Mouse (Mus musculus) skeletal muscle tissue, adult 2 months (tissue): ENCODE measurements around the gene Zdhhc14.
A peak's percentile ranks its signal among the peaks of the same experiment; 100 is the strongest.

Source experiments
- DNase-seq: peaks from one replicate; pipeline ENCODE4 v3.0.0-alpha.2; 2012; ENCODE audit warnings: low read depth, low spot score

The Zdhhc14 gene

GRCm38 (mm10) chr17:5666652-5667051, 174.3 kb downstream of the Zdhhc14 start:
- DNase-seq, result peak; percentile 43

GRCm38 (mm10) chr17:5668456-5668855, 176.1 kb downstream of the Zdhhc14 start:
- DNase-seq, result no peak

DNA sequence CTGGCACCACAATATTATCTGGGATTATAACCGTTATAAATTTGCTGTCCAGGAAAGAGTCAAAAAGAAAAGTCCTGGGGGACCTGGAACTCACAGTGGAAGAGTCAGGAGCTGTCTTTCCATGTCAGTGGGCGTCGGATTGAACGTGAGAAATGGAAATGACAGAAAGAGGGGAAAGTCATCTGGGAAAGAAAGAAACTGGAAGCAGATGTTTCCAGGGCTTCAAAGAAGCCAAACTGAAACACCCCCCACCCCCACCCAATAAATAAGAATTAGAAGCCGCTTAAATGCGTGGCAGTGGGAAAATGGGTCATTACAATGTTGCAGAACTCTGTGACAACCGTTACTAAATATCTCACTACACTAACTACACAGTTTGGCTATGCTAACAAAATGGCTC, 176.6 kb downstream of the Zdhhc14 start:
- DNase-seq, result no peak

DNA sequence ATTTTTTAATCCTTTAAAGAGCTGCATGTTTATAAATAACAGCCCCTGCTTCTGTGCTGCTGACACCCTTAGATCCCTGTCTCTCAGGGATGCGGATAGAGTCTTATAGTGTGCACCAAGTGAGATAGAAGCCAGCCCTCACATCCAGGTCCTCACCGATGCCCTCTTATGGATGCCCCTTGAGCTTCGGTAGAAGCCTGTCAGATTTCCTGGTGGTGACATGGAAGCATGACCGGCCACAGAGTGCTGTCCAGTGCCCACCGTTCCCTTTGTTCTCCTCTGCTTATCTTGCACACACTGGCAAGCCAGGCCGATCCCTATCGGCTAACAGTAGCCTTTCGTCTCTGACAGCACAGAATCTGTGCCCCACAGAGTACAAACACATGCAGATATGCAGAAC, 183.6 kb downstream of the Zdhhc14 start:
- DNase-seq, result no peak

GRCm38 (mm10) chr17:5679315-5679714, 187.0 kb downstream of the Zdhhc14 start:
- DNase-seq, result no peak

DNA sequence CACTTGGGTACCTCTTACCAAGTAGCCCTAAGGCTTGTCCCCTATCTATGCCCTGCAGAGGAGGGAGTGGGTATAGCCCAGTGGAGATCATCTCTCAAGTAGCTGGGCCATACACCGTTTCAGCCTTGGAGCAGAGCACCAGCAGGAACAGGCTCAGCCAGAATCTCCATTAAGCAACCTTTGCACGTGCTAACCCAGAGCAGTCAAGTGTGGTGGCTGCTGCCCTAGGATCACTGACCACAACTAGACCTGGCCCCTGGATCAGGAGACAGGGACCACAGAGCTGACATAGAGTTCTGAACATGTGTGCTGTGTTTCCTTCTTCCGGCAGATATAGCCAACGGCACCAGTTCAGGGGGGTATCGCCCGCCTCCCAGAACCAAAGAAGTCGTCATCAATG, 193.0 kb downstream of the Zdhhc14 start:
- DNase-seq, result no peak

DNA sequence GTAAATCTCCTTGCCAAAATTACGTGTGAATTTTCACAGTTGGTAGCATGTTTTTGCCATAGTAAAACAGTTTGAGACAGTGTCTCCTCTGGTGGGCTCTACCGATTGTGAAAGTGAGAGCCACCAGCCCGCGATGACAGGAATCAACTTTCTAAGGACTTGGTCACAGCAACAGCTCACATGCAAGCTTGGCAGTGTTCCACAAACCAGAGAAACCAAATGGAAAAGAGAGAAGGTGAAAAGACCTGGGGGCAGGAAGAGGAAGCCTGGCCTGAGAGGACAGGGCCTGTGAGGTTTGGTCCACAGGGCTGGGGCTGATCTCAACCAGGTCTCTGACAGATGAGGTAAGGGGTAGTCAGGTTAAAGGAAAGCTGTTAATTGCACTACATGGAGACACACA, 195.5 kb downstream of the Zdhhc14 start:
- no peak for DNase-seq

DNA sequence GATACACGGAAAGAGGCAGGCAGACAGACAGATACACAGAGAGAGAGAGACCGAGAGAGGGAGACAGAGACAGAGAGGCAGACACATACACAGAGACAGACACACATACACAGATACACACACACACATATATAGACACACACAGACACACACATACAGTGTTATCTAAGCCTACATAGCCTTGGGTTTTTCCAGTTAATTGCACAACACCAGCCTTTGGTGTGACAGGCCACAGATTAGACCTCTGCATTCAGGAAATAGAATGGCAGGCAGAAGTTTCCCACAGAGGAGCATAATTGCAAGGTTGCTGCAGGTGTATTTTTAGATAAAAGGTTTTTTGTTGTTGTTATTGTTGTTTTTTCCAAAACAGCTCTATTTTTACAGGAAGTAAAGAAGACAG, 195.9 kb downstream of the Zdhhc14 start:
- DNase-seq, result no peak

- DNase-seq, result no peak
Observed at GRCm38 (mm10) chr17:5688669-5689068, 196.3 kb downstream of the Zdhhc14 start.

GRCm38 (mm10) chr17:5690746-5691535, 198.6 kb downstream of the Zdhhc14 start:
- no peak for DNase-seq

GRCm38 (mm10) chr17:5692661-5693060, 200.3 kb downstream of the Zdhhc14 start:
- DNase-seq, result no peak

DNA sequence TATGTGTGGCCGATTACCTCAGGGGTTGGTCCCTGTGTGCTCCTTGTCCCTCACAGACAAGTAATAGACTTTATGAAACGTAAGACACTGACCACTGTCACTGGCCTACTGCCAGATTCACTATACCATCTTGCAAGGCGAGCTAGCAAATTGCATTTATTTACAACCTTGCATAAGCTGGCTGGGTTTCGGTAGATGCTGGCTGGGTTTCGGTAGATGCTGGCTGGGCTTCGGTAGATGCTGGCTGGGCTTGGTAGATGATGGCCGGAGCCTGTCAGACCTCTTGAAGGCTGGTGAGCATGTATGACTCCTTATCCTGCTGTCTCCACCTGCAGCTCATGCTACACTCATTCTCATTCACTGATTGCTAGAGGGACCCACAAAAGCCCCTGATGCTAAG, 200.9 kb downstream of the Zdhhc14 start:
- peak; percentile 18 for DNase-seq

GRCm38 (mm10) chr17:5698447-5699096, 206.2 kb downstream of the Zdhhc14 start:
- peak; percentile 13 for DNase-seq

- DNase-seq, result no peak
Observed at GRCm38 (mm10) chr17:5710320-5711104, 218.2 kb downstream of the Zdhhc14 start.

GRCm38 (mm10) chr17:5711861-5712260, 219.5 kb downstream of the Zdhhc14 start:
- no peak for DNase-seq

- no peak for DNase-seq
Observed at GRCm38 (mm10) chr17:5713141-5713540, 220.8 kb downstream of the Zdhhc14 start.

DNA sequence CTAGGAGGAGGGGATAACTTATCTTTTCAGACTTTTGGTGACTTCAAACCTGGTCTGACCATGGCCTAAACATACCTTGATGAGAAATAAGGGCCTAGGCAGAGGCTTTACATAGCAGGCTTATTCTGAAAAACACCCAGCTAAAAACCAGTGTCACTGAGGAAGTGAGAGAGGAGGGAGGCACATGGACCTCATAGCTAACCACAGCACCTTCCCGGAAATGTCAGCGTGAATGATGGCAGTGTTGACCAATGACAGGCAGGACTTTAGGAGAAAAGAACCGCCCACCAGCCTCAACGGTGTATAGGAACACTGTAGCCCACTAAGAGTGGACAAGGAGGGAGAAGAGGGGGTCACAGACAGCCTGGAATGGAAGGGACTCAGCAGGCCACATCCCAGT, 224.6 kb downstream of the Zdhhc14 start:
- DNase-seq, result no peak

GRCm38 (mm10) chr17:5718768-5719387, 226.5 kb downstream of the Zdhhc14 start:
- DNase-seq, result no peak

- no peak for DNase-seq
Observed at GRCm38 (mm10) chr17:5722802-5723201, 230.4 kb downstream of the Zdhhc14 start.

DNA sequence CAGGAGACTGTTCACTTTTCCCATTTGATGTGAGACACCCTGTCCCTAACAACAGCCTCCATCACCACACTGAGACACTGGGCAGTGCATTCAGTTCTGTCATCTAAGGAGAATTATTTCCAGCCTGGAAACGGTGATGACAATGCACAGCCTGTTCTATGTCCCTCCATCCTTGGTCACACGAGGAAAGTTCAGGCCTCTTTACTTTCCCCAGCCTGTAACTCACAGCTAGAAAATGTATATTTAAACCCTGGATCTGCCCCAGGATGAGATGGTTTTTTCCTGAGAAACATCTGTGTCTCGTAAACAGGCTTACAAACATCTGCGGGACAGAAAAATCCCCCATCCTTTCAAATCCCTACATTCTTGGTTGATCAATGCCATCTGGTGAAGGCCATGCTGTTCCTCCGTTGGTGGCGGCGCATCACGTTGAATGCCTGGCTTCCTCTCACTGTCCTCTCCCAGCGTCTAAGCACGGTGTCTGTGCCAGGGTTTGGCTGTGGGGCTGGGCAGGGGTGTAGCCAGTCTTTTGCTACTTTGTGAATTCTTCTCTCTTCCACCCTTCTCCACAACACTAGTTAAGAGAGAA, 231.3 kb downstream of the Zdhhc14 start:
- DNase-seq, result no peak

GRCm38 (mm10) chr17:5729587-5730125, 237.3 kb downstream of the Zdhhc14 start:
- DNase-seq, result no peak
